Mouse (Mus musculus): ENCODE results near the gene Gls2.
"Not testable (repeated sequence)": the region's sequence is repeated elsewhere in the genome, so short reads cannot be mapped to it uniquely, and the experiment has no call there.

Gene Gls2

GRCm38 (mm10) chr10:128194551-128195461 is 549 bp downstream of the Gls2 start:
- peak; percentile 43 for DNase-seq (ENCODE audit: low spot score)

- no peak for DNase-seq (ENCODE audit: low spot score)
Measured at GRCm38 (mm10) chr10:128201856-128202255, 7.6 kb downstream of the Gls2 start.

- no peak for DNase-seq (ENCODE audit: low spot score)
Measured at GRCm38 (mm10) chr10:128204941-128205340, 10.7 kb downstream of the Gls2 start.

- no peak for DNase-seq (ENCODE audit: low spot score)
Measured at GRCm38 (mm10) chr10:128208326-128208725, 14.1 kb downstream of the Gls2 start.

GRCm38 (mm10) chr10:128209311-128210009 is 15.2 kb downstream of the Gls2 start:
- no peak for DNase-seq (ENCODE audit: low spot score)

- no peak for DNase-seq (ENCODE audit: low spot score)
Measured at GRCm38 (mm10) chr10:128210131-128210530, 15.9 kb downstream of the Gls2 start.

- DNase-seq (ENCODE audit: low spot score), result no peak
Measured at GRCm38 (mm10) chr10:128210954-128211353, 16.7 kb downstream of the Gls2 start.

GRCm38 (mm10) chr10:128211390-128212108 is 17.3 kb downstream of the Gls2 start, which contains the start of gene Spryd4:
TSS of gene Spryd4 (minus strand) at chr10:128211807.
- peak; percentile 82 for DNase-seq (ENCODE audit: low spot score)

GRCm38 (mm10) chr10:128212148-128212547 is 17.9 kb downstream of the Gls2 start:
- DNase-seq (ENCODE audit: low spot score), result no peak

GRCm38 (mm10) chr10:128212871-128213323 is 18.6 kb downstream of the Gls2 start:
- DNase-seq (ENCODE audit: low spot score), result no peak

GRCm38 (mm10) chr10:128214112-128214511 is 19.9 kb downstream of the Gls2 start:
- DNase-seq (ENCODE audit: low spot score), result not testable (repeated sequence)

- DNase-seq (ENCODE audit: low spot score), result no peak
Measured at GRCm38 (mm10) chr10:128214981-128215380, 20.7 kb downstream of the Gls2 start.

GRCm38 (mm10) chr10:128218387-128219117 is 24.3 kb downstream of the Gls2 start:
- DNase-seq (ENCODE audit: low spot score), result no peak

- DNase-seq (ENCODE audit: low spot score), result no peak
Measured at GRCm38 (mm10) chr10:128221533-128222286, 27.5 kb downstream of the Gls2 start.

- no peak for DNase-seq (ENCODE audit: low spot score)
Measured at GRCm38 (mm10) chr10:128225064-128225463, 30.8 kb downstream of the Gls2 start.

GRCm38 (mm10) chr10:128225538-128225937 is 31.3 kb downstream of the Gls2 start, which contains the start of gene Mip:
TSS of gene Mip (plus strand) at chr10:128225838.
- DNase-seq (ENCODE audit: low spot score), result no peak

GRCm38 (mm10) chr10:128227592-128227991 is 33.3 kb downstream of the Gls2 start:
- no peak for DNase-seq (ENCODE audit: low spot score)

- no peak for DNase-seq (ENCODE audit: low spot score)
Measured at GRCm38 (mm10) chr10:128228009-128228408, 33.8 kb downstream of the Gls2 start.

GRCm38 (mm10) chr10:128230582-128230981 is 36.3 kb downstream of the Gls2 start:
- no peak for DNase-seq (ENCODE audit: low spot score)

GRCm38 (mm10) chr10:128231146-128231545 is 36.9 kb downstream of the Gls2 start:
- DNase-seq (ENCODE audit: low spot score), result no peak
